Mouse (Mus musculus): ENCODE measurements around the gene Ces2b. TPM values are rescaled to one million over a fixed set of nuclear protein-coding genes. Genes with fewer than 3 reads are reported as not detected.
"Not testable (repeated sequence)": the region's sequence is repeated elsewhere in the genome, so short reads cannot be mapped to it uniquely, and the experiment has no call there.

The Ces2b gene
- polyA plus RNA-seq, 1 experiment from 2014 or later: 0.36 TPM

DNA sequence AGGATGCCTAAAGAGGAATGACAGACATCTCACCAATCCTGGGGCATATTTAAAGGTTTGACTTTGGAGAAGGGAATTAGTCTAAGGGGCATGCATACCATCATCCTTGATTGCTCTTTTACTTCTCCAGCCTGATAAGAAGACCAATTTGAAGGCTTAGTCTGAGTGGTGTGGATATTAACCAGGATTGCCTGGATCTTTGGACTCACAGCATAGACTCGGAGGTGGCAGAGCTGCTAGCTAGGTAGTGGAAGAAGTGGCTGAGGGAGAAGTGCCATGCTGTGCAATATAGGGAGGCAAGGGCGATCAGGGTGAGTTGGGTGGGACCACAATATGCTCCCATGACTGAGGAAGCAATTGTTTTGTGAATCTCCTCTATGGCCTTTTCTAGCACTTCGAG lies 3.2 kb upstream of the Ces2b start:
- no peaks in the 10 kb centered on the region for H3K4me1 ChIP-seq (ENCODE audit: control insufficient read depth, insufficient read depth, low read length)
- H3K36me3 ChIP-seq (ENCODE audit: control insufficient read depth, insufficient read depth, low read length): no peaks in the 10 kb centered on the region
- no peak overlapping the region for H3K27ac ChIP-seq (ENCODE audit: low read length)
- 82% methylated on average over 3 of the region's 3 CpGs for WGBS
- H3K4me2 ChIP-seq (ENCODE audit: low read length): no peak overlapping the region
- H3K9ac ChIP-seq (ENCODE audit: low read depth, low read length): no peak overlapping the region
- no peak for ATAC-seq
- no peaks in the 10 kb centered on the region for H3K9me3 ChIP-seq (replicated peaks; ENCODE audit: control insufficient read depth, low read length, poor library complexity, severe bottlenecking)
- no peaks in the 10 kb centered on the region for H3K27me3 ChIP-seq (ENCODE audit: control insufficient read depth, insufficient read depth, low read depth, low read length)
- H3K4me3 ChIP-seq (ENCODE audit: low read depth, low read length): no peak overlapping the region

DNA sequence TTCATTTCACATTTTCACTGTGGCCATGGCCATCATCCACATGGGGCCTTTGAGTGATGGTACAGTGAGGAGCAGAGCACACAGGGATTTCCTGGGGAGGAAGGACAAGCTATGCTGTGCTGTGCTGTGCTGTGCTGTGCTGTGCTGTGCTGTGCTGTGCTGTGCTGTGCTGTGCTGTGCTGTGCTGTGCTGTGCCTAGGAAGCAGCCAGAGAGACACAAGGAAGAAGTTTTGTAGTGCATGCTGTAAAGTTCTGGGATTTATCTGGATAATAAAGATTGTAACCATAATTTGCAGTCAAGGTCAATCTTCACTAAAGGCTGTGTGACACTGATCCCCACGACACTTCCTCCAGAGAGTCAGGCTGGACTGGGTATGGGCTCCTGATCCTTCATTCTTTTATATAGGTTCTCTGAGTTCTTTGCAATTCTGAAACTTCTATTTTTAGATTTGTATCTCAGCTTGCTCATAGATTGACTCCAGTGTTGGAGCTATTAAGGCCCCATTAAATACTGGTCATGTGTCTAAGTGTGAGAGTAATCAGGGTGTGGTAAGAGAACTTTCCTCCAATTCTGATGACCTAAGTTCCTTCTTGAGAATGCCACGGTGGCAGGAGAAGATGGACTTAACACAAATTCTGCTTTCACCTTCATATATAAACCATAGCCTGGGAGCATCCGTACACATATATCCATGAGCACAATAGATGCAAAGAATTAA lies 10.1 kb downstream of the Ces2b start:
- no peak overlapping the region for H3K9ac ChIP-seq (ENCODE audit: low read depth, low read length)
- ATAC-seq: no peak
- H3K4me1 ChIP-seq (ENCODE audit: control insufficient read depth, insufficient read depth, low read length): no peaks in the 10 kb centered on the region
- H3K27ac ChIP-seq (ENCODE audit: low read length): no peak overlapping the region
- no peaks in the 10 kb centered on the region for H3K27me3 ChIP-seq (ENCODE audit: control insufficient read depth, insufficient read depth, low read depth, low read length)
- no peaks in the 10 kb centered on the region for H3K9me3 ChIP-seq (replicated peaks; ENCODE audit: control insufficient read depth, low read length, poor library complexity, severe bottlenecking)
- no peak overlapping the region for H3K4me2 ChIP-seq (ENCODE audit: low read length)
- H3K4me3 ChIP-seq (ENCODE audit: low read depth, low read length): no peak overlapping the region
- WGBS: 83% methylated on average over 3 of the region's 3 CpGs
- no peaks in the 10 kb centered on the region for H3K36me3 ChIP-seq (ENCODE audit: control insufficient read depth, insufficient read depth, low read length)

DNA sequence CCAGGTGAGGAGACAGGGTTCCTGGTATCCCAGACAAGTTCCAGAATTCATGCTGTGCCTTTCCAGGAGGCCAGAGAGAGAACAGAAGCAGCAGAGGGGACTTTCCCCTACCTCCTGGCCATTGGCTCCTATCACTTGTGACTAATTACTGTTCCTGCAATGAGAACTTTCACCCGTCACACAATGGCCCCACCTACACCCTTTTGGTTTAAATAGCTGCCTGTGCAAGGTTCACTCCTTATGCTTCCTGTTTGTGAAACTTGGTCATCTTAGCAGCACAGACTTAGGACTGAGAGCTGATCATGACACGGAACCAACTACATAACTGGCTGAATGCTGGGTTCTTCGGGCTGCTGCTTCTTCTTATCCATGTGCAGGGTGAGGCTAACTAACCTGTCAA lies 15.5 kb downstream of the Ces2b start, which contains the start of gene Ces2c:
Ces2c (plus strand) TSS at position 238 of the 400 bp plus-strand sequence.
- H3K27ac ChIP-seq (ENCODE audit: low read length): no peak within 1 kb of the TSS
- WGBS: 87% methylated on average over 3 of the region's 3 CpGs
- H3K4me3 ChIP-seq (ENCODE audit: low read depth, low read length): no peak within 1 kb of the TSS
- no peaks in the 10 kb centered on the region for H3K4me1 ChIP-seq (ENCODE audit: control insufficient read depth, insufficient read depth, low read length)
- H3K9me3 ChIP-seq (replicated peaks; ENCODE audit: control insufficient read depth, low read length, poor library complexity, severe bottlenecking): no peaks in the 10 kb centered on the region
- H3K27me3 ChIP-seq (ENCODE audit: control insufficient read depth, insufficient read depth, low read depth, low read length): no peaks in the 10 kb centered on the region
- no peak for ATAC-seq
- no peak within 1 kb of the TSS for H3K4me2 ChIP-seq (ENCODE audit: low read length)
- H3K9ac ChIP-seq (ENCODE audit: low read depth, low read length): no peak within 1 kb of the TSS
- no peaks in the 10 kb centered on the region for H3K36me3 ChIP-seq (ENCODE audit: control insufficient read depth, insufficient read depth, low read length)

DNA sequence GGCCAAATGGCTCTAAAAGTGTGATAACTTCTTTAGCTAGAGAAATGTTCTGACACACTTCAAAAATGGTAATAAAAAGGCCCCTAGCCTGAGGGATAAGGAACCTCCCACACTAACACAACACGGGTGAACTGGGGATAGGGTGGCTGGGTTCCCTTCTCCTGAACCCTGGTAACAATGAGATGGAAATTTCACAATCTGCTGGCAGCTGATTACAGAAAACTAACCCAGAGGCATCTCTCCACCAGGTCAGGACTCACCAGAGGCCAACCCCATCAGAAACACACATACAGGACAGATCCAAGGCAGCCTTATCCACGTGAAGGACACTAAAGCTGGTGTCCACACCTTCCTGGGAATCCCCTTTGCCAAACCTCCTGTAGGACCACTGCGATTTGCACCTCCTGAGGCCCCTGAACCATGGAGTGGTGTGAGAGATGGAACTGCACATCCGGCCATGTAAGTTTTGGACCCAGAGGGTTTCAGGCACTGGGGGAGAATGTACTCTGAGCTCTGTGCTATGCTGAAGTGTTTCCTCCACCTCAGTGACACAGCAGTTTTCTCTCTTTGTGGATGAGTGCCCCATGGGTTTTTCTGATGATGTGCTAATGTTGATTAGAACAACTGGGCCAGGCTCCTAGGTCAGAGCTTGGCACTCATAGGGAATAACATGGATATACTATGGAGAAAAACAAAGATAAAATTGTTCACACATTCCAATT lies 16.5 kb downstream of the Ces2b start:
- no peaks in the 10 kb centered on the region for H3K9me3 ChIP-seq (replicated peaks; ENCODE audit: control insufficient read depth, low read length, poor library complexity, severe bottlenecking)
- ATAC-seq: no peak
- no peak overlapping the region for H3K4me2 ChIP-seq (ENCODE audit: low read length)
- WGBS: 74% methylated on average over 4 of the region's 4 CpGs
- no peak overlapping the region for H3K4me3 ChIP-seq (ENCODE audit: low read depth, low read length)
- no peak overlapping the region for H3K9ac ChIP-seq (ENCODE audit: low read depth, low read length)
- H3K36me3 ChIP-seq (ENCODE audit: control insufficient read depth, insufficient read depth, low read length): no peaks in the 10 kb centered on the region
- no peak overlapping the region for H3K27ac ChIP-seq (ENCODE audit: low read length)
- no peaks in the 10 kb centered on the region for H3K27me3 ChIP-seq (ENCODE audit: control insufficient read depth, insufficient read depth, low read depth, low read length)
- H3K4me1 ChIP-seq (ENCODE audit: control insufficient read depth, insufficient read depth, low read length): no peaks in the 10 kb centered on the region

DNA sequence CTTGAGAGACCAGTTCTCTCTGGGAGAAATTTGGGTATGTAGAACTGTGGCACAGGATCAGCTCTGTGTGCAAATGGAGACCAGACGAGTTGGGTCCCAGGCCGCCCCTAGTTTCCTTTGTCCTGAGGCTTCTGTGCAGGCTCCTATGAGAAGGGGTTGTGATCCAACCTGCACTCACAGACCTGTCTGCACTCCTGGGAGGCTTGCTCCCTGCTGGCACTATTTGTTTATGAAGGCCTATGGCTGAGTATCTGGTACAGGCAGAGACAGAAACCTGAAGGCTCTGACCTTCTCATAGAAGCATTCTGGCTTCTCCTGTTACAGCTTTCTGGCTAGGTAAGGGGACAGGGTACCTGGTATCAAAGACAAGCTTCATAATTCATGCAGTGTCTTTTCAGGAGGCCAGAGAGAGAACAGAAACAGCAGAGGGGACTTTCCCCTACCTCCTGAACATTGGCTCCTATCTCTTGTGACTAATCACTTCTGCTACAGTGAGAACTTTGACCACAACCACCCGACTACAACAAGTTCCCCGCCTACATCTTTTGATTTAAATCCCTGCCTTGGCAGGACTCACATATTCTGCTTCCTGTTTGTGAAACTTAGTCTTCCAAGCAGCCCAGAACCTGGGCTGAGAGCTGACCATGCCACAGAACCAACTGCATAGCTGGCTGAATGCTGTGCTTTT lies 35.6 kb downstream of the Ces2b start:
- not testable (repeated sequence) for H3K4me1 ChIP-seq (ENCODE audit: control insufficient read depth, insufficient read depth, low read length); H3K4me3 ChIP-seq (ENCODE audit: low read depth, low read length); H3K9ac ChIP-seq (ENCODE audit: low read depth, low read length); H3K27ac ChIP-seq (ENCODE audit: low read length); H3K27me3 ChIP-seq (ENCODE audit: control insufficient read depth, insufficient read depth, low read depth, low read length); H3K4me2 ChIP-seq (ENCODE audit: low read length); ATAC-seq; H3K36me3 ChIP-seq (ENCODE audit: control insufficient read depth, insufficient read depth, low read length); H3K9me3 ChIP-seq (replicated peaks; ENCODE audit: control insufficient read depth, low read length, poor library complexity, severe bottlenecking)
- WGBS: no CpG with 5 or more reads among the region's 4 CpGs

DNA sequence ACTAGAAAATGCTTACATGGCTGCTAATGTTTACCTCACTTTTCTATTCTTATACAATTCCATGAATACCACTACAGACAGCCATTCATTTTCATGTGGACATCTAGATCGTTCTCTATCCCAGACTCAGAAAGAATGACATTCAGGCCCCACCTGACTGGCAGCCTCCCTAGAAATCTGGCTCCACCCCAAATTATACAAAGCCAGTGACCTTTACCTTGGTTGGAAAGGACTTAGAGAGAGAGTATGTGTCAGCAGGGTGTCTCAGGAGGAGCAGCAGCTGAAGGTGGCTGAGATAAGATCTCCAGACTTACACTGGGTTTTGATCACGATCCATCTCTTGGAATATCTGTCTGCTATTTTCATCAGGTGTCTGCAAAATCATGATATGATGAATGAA lies 37.5 kb downstream of the Ces2b start:
- H3K36me3 ChIP-seq (ENCODE audit: control insufficient read depth, insufficient read depth, low read length); H3K9ac ChIP-seq (ENCODE audit: low read depth, low read length); H3K4me3 ChIP-seq (ENCODE audit: low read depth, low read length); H3K27me3 ChIP-seq (ENCODE audit: control insufficient read depth, insufficient read depth, low read depth, low read length); H3K4me1 ChIP-seq (ENCODE audit: control insufficient read depth, insufficient read depth, low read length); H3K4me2 ChIP-seq (ENCODE audit: low read length); H3K27ac ChIP-seq (ENCODE audit: low read length); ATAC-seq; H3K9me3 ChIP-seq (replicated peaks; ENCODE audit: control insufficient read depth, low read length, poor library complexity, severe bottlenecking): not testable (repeated sequence)
- no CpG with 5 or more reads among the region's 2 CpGs for WGBS

DNA sequence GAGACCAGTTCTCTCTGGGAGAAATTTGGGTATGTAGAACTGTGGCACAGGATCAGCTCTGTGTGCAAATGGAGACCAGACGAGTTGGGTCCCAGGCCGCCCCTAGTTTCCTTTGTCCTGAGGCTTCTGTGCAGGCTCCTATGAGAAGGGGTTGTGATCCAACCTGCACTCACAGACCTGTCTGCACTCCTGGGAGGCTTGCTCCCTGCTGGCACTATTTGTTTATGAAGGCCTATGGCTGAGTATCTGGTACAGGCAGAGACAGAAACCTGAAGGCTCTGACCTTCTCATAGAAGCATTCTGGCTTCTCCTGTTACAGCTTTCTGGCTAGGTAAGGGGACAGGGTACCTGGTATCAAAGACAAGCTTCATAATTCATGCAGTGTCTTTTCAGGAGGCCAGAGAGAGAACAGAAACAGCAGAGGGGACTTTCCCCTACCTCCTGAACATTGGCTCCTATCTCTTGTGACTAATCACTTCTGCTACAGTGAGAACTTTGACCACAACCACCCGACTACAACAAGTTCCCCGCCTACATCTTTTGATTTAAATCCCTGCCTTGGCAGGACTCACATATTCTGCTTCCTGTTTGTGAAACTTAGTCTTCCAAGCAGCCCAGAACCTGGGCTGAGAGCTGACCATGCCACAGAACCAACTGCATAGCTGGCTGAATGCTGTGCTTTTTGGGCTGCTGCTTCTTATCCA lies 55.0 kb downstream of the Ces2b start:
- ATAC-seq; H3K27me3 ChIP-seq (ENCODE audit: control insufficient read depth, insufficient read depth, low read depth, low read length); H3K27ac ChIP-seq (ENCODE audit: low read length); H3K36me3 ChIP-seq (ENCODE audit: control insufficient read depth, insufficient read depth, low read length); H3K4me1 ChIP-seq (ENCODE audit: control insufficient read depth, insufficient read depth, low read length); H3K4me3 ChIP-seq (ENCODE audit: low read depth, low read length); H3K9ac ChIP-seq (ENCODE audit: low read depth, low read length); H3K4me2 ChIP-seq (ENCODE audit: low read length); H3K9me3 ChIP-seq (replicated peaks; ENCODE audit: control insufficient read depth, low read length, poor library complexity, severe bottlenecking): not testable (repeated sequence)
- no CpG with 5 or more reads among the region's 4 CpGs for WGBS

All from midbrain, embryonic 16.5 days (tissue).